Mouse (Mus musculus): ENCODE data around the gene Atp5g3.

GRCm38 (mm10) chr2:73927711-73928110 is 16.6 kb upstream of the Atp5g3 start:
- TF ChIP-seq CTCF (IDR thresholded peaks at IDR 0.05; ENCODE audit: borderline replicate concordance, insufficient read depth, low read length) (no peak), POLR2A (IDR thresholded peaks at IDR 0.05; ENCODE audit: low read depth, low read length) (no peak)

Data from embryonic fibroblast, embryonic 13.5 days (primary cell).